Mouse (Mus musculus) kidney, adult 2 months (tissue): ENCODE results near the gene Tap1. TPM values are rescaled to one million over a fixed set of nuclear protein-coding genes. Genes with fewer than 3 reads are reported as not detected.

Experiments used
- DNase-seq: peaks from one replicate; pipeline ENCODE4 v3.0.0; 2021
- H3K27ac ChIP-seq: fragments of 200-500 bp; 2 replicates; pipeline ENCODE4 v1.5.1; 2012; ENCODE audit warnings: low read depth, low read length, control low read depth, inconsistent platforms; ENCODE audit not compliant: insufficient read depth
- H3K27me3 ChIP-seq: fragments of 200-500 bp; replicated peaks from 2 replicates; pipeline ENCODE4 v1.6.1; 2012; ENCODE audit warnings: mild to moderate bottlenecking, moderate library complexity, low read length, inconsistent platforms; ENCODE audit not compliant: control insufficient read depth, insufficient read depth
- H3K36me3 ChIP-seq: fragments of 200-500 bp; 2 replicates; pipeline ENCODE4 v1.6.1; 2012; ENCODE audit warnings: mild to moderate bottlenecking, moderate library complexity, low read length, inconsistent platforms; ENCODE audit not compliant: control insufficient read depth, insufficient read depth
- H3K4me1 ChIP-seq: fragments of 200-500 bp; 2 replicates; pipeline ENCODE4 v1.6.1; 2011; ENCODE audit warnings: low read length; ENCODE audit not compliant: control insufficient read depth, insufficient read depth
- H3K4me3 ChIP-seq: fragments of 200-500 bp; 2 replicates; pipeline ENCODE4 v1.5.1; 2011; ENCODE audit warnings: mild to moderate bottlenecking, low read depth, low read length, control low read depth; ENCODE audit not compliant: insufficient read depth
- CTCF ChIP-seq: fragments of 200-500 bp; conservative IDR thresholded peaks from 2 replicates; pipeline ENCODE4 v1.5.1; 2011; ENCODE audit warnings: low read depth, mild to moderate bottlenecking, control low read depth, low read length, moderate library complexity, mixed read lengths; ENCODE audit not compliant: insufficient read depth, insufficient read length
- POLR2A ChIP-seq: fragments of 200-500 bp; IDR thresholded peaks from one replicate; pipeline ENCODE4 v1.6.1; 2011; ENCODE audit warnings: low read depth, low read length, control low read depth
- WGBS: fragments of 180-500 bp; shearing (Covaris S2); methylation state at CpG from one replicate; pipeline ENCODE4 v1.1.7; 2018; 5-methylcytosine and 5-hydroxymethylcytosine counted together
- polyA plus RNA-seq: library from polyadenylated mRNA; depleted of rRNA; stranded (reverse); fragments of >200 nt; gene quantifications from 2 replicates; pipeline ENCODE4 v1.2.3, GENCODE M21; 2012; rRNA removed

Tap1 gene
- 14.5 and 19.4 TPM in 2 replicates for polyA plus RNA-seq

DNA sequence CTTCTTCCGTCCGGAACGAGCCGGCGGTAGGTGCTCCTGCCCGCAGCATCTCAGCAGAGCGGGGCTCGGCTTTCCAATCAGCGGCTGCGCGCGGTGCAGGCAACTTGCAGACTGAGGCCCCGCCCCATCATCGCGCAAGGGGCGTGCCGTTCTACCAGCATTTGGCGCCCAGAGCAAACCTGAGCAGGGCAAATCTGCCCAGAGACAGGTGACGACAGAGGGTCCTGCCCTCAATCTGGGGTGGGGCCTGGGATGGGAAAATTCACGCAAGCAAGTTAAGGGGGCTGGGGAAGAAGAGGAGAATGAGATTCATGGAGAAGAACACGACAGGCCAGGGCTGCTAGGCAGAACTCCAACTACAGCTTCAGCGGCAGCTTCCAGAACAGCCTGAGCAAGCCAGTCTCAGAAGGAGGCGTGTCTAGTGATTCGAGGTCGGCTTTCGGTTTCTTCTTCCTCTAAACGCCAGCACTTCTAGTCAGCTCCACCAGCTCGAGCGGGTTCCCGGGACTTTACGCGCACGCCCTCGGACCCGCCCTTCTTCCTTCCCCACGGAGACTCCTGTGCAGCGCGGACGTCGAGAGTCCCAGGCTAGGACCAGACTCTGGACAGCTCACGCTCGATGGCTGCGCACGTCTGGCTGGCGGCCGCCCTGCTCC lies at the start of gene Tap1, which contains the start of gene Psmb9:
Gene Tap1 (plus strand): TSS at position 293 of the 656 bp plus-strand sequence.
Gene Psmb9 (minus strand): TSS at position 504 of the 656 bp plus-strand sequence.
- Histone ChIP-seq H3K27ac (peak within 1 kb of the TSS; percentile 79), H3K36me3 (no peaks in the 10 kb centered on the region), H3K27me3 (no peaks in the 10 kb centered on the region), H3K4me3 (peak within 1 kb of the TSS; percentile 82), H3K4me1 (no peaks in the 10 kb centered on the region)
- under 1% methylated on average over 46 of the region's 46 CpGs for WGBS
- TF ChIP-seq POLR2A (peak; percentile 53), CTCF (no peak)
- DNase-seq: peak; percentile 99

DNA sequence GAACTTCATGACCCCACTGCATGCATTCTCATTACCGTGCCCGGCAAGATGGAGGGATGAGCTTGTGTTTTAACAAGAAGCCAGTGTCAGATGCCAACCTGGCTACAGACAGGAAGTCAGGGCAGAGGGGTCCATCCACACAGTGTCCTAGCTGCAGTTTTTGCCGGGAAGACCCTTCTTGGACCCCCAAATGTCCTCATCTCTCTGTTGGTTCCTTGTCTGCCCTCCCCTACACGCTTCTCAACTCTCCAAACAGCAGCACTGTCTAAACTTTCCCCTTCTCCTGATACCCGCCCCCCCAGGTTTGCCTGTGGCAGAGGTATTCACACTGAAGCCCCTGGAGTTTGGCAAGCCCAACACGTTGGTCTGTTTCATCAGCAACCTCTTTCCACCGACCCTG lies 49.8 kb upstream of the Tap1 start:
- WGBS: 79% methylated on average over 7 of the region's 7 CpGs
- Histone ChIP-seq H3K27ac (no peak overlapping the region), H3K36me3 (no peaks in the 10 kb centered on the region), H3K27me3 (no peaks in the 10 kb centered on the region), H3K4me1 (no peaks in the 10 kb centered on the region), H3K4me3 (no peak overlapping the region)
- DNase-seq: no peak
- TF ChIP-seq CTCF: no peak
- no peak for TF ChIP-seq POLR2A

DNA sequence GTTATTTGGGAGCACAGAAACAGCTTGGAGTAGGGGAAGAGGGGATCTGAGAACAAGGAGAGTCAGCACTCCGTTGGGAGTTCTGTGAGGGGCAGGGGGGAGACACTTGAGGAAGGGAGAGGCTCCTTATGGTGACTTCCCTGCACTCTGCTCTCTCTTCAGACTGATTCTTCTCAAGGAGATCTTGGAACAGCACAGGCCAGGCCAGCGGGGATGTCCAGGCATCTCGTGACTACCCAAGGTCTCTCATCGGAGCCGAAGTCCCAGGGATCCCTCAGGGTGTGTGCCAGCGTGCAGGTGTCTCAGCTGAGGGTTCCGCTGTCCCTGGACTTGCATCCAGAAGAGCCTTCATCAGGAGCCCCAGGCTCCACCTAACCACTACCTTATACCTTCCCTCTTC lies 48.7 kb upstream of the Tap1 start:
- TF ChIP-seq CTCF (no peak), POLR2A (no peak)
- Histone ChIP-seq H3K4me3 (no peak overlapping the region), H3K36me3 (no peaks in the 10 kb centered on the region), H3K4me1 (no peaks in the 10 kb centered on the region), H3K27ac (no peak overlapping the region), H3K27me3 (no peaks in the 10 kb centered on the region)
- no peak for DNase-seq
- WGBS: 91% methylated on average over 7 of the region's 7 CpGs

DNA sequence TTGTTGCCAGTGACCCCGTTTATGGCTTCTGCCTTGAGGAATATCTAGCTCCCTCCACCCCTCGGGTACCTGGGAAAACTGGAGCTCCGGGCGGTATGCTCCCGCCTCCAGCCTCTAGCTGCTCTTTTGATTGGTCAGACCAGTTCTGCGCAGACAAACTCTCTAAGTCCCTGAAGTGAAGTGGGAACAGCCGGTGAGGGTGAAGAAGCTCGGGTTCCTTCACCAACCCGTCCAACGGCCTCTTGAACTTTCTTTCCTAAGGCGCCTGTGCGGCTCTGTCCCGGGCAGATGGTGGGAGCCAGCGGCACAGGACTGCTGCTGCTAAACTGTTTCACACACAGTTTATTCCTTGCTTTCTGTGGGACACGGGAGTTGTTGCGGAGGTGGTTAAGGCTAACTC lies 47.9 kb upstream of the Tap1 start:
- peak; percentile 64 for DNase-seq
- Histone ChIP-seq H3K36me3 (no peaks in the 10 kb centered on the region), H3K27ac (no peak overlapping the region), H3K4me3 (peak overlapping the region; percentile 20), H3K4me1 (no peaks in the 10 kb centered on the region), H3K27me3 (no peaks in the 10 kb centered on the region)
- 7% methylated on average over 16 of the region's 16 CpGs for WGBS
- TF ChIP-seq POLR2A (no peak), CTCF (no peak)

DNA sequence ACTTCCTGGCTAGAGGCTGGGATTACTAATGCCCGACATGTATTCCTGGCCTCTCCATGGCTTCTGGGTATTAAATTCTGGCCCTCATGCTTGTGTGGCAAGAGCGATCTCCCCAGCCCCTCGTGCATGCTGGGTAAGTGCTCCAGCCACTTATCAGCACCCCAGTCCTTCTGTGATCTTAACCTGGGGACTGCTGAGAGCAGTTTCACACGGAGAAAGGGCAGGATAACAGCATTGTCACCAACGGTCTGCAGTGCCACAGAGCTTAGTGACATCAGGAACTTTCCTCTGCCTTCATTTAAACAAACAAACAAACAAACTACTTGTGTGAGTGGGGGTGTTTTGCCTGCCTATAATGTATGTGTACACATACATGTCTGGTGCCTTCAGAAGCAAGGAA lies 47.1 kb upstream of the Tap1 start:
- no peaks in the 10 kb centered on the region for H3K36me3 ChIP-seq
- no peaks in the 10 kb centered on the region for H3K4me1 ChIP-seq
- DNase-seq: no peak
- no peaks in the 10 kb centered on the region for H3K27me3 ChIP-seq
- no peak overlapping the region for H3K4me3 ChIP-seq
- H3K27ac ChIP-seq: no peak overlapping the region
- TF ChIP-seq POLR2A (no peak), CTCF (no peak)
- 26% methylated on average over 5 of the region's 5 CpGs for WGBS

DNA sequence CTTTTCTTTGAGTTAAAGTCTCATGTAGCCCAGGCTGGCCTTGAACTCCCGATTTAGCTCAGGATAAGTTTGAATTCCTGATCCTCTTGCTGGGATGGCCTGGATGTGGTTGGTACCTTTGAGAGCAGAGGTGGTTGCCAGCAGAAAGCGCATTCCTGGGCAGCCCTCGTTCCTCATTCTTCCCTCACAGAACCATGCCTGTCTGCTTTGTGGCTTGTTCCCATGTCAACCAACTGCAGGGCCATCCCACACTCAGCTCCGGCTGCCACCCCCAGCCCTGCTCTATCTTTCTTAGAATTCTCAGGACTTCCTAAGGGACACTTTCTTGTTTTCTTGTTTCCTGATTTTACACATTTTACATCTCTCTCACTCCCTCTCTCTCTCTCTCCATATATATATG lies 45.9 kb upstream of the Tap1 start:
- no peaks in the 10 kb centered on the region for H3K36me3 ChIP-seq
- 68% methylated on average over 4 of the region's 4 CpGs for WGBS
- no peaks in the 10 kb centered on the region for H3K4me1 ChIP-seq
- no peak overlapping the region for H3K27ac ChIP-seq
- no peak overlapping the region for H3K4me3 ChIP-seq
- H3K27me3 ChIP-seq: no peaks in the 10 kb centered on the region
- TF ChIP-seq CTCF: no peak
- TF ChIP-seq POLR2A: no peak
- no peak for DNase-seq

DNA sequence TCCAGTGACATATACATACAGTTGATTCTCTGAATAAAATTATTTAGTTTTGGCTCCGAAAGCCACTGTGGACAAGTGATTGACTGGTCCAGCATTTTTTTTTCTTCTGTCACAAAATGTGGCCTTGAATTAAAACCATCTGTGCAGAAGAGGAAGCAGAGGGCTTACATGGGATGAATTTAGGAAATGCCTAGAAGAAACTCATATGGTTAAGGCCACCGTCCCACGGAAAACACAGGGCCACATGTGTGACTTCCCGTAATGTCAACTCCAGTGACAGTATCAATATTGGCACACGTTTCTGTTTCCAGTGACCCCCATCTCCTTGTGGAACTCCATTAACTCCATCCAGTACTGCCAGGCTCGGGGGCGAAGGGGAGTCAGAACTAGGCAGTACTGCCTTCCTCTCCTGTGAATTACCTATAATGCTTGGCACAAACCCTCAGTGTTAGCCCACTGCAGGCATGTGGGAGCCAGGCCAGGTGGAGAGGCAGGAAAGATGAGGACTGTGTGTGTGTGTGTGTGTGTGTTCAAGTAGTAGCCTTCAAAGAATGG lies 44.8 kb upstream of the Tap1 start:
- no peak overlapping the region for H3K4me3 ChIP-seq
- no peaks in the 10 kb centered on the region for H3K36me3 ChIP-seq
- no peak for TF ChIP-seq CTCF
- DNase-seq: no peak
- H3K4me1 ChIP-seq: no peaks in the 10 kb centered on the region
- 72% methylated on average over 7 of the region's 7 CpGs for WGBS
- no peak overlapping the region for H3K27ac ChIP-seq
- no peaks in the 10 kb centered on the region for H3K27me3 ChIP-seq
